Mouse (Mus musculus) neural tube, embryonic 11.5 days (tissue): ENCODE measurements around the gene Srp72. TPM values are rescaled to one million over a fixed set of nuclear protein-coding genes. Genes with fewer than 3 reads are reported as not detected.
"Not testable (repeated sequence)": the region's sequence is repeated elsewhere in the genome, so short reads cannot be mapped to it uniquely, and the experiment has no call there.

Source experiments
- ATAC-seq: fragments of 200-750 bp; cut with Nextera tagmentation; 2 replicates; pipeline ENCODE4 v1.8.0; 2017; ENCODE audit warnings: moderate number of reproducible peaks, mild to moderate bottlenecking, moderate TSS enrichment, moderate library complexity; ENCODE audit not compliant: insufficient read depth, low FRiP score, low TSS enrichment
- DNase-seq: peaks from one replicate; pipeline ENCODE4 v3.0.0-alpha.2; 2015; ENCODE audit warnings: low spot score
- H3K27ac ChIP-seq: fragments of 300-500 bp; sonication (generic); 2 replicates; pipeline ENCODE4 v1.5.1; 2014; ENCODE audit warnings: low read depth, mild to moderate bottlenecking, low read length
- H3K27me3 ChIP-seq: fragments of 300-500 bp; sonication (generic); 2 replicates; pipeline ENCODE4 v1.6.1; 2014; ENCODE audit warnings: mild to moderate bottlenecking, low read length, mixed read lengths; ENCODE audit not compliant: control insufficient read depth, insufficient read depth
- H3K36me3 ChIP-seq: fragments of 300-500 bp; sonication (generic); 2 replicates; pipeline ENCODE4 v1.6.1; 2014; ENCODE audit warnings: mild to moderate bottlenecking, low read length, moderate library complexity, mixed read lengths; ENCODE audit not compliant: control insufficient read depth, insufficient read depth
- H3K4me1 ChIP-seq: fragments of 300-500 bp; sonication (generic); 2 replicates; pipeline ENCODE4 v1.6.1; 2014; ENCODE audit warnings: low read length, mixed read lengths; ENCODE audit not compliant: control insufficient read depth, insufficient read depth
- H3K4me2 ChIP-seq: fragments of 300-500 bp; sonication (generic); 2 replicates; pipeline ENCODE4 v1.6.1; 2014; ENCODE audit warnings: low read depth, mild to moderate bottlenecking, moderate library complexity
- H3K4me3 ChIP-seq: fragments of 300-500 bp; sonication (generic); 2 replicates; pipeline ENCODE4 v1.5.1; 2014; ENCODE audit warnings: low read depth, low read length
- H3K9ac ChIP-seq: fragments of 300-500 bp; sonication (generic); 2 replicates; pipeline ENCODE4 v1.6.1; 2014; ENCODE audit warnings: mild to moderate bottlenecking, low read length
- H3K9me3 ChIP-seq: fragments of 300-500 bp; sonication (generic); 2 replicates; pipeline ENCODE4 v1.6.1; 2016; ENCODE audit warnings: low read length; ENCODE audit not compliant: control insufficient read depth
- WGBS: fragments of 180-500 bp; shearing (Covaris S2); extraction: QIAGEN DNeasy Blood & Tissue Kit; methylation state at CpG from one replicate; pipeline ENCODE4 v1.1.7; 2014; 5-methylcytosine and 5-hydroxymethylcytosine counted together
- polyA plus RNA-seq: library from polyadenylated mRNA; unstranded; fragments of >200 nt; fragmentation: Nextera tagmentation; extraction: Ambion mirVana; gene quantifications from 2 replicates; pipeline ENCODE4 v1.2.1, GENCODE M21; 2014

Gene Srp72
- polyA plus RNA-seq, 1 experiment from 2014 or later = 84.3 TPM

DNA sequence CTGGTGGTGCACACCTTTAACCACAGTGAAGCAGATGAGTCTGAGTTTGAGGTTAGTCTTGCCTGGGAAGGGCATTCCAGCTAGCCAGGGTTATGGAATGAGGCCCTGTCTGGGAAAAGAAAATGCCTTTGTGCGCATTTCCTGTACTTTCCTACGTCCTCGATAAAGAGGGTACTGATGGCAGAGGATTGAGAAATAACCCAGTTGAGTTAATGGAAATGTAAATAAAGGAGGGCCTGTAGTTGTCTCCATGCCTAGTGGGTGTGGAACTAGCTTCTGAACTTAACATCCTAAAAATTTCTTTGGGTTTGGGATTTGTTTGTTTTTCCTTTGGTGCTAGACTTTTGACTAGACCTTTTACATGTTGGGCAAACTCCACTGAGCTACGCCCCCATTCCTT lies 19.0 kb upstream of the Srp72 start:
- Histone ChIP-seq H3K9ac (no peak overlapping the region), H3K9me3 (no peaks in the 10 kb centered on the region), H3K27me3 (no peaks in the 10 kb centered on the region), H3K4me3 (no peak overlapping the region), H3K4me2 (no peak overlapping the region), H3K36me3 (peaks cover 10% of the 10 kb centered on the region), H3K27ac (no peak overlapping the region), H3K4me1 (no peaks in the 10 kb centered on the region; the same call in 1 of the 2 replicates)
- ATAC-seq (no peak), DNase-seq (no peak)
- 90% methylated on average over 4 of the region's 4 CpGs for WGBS

DNA sequence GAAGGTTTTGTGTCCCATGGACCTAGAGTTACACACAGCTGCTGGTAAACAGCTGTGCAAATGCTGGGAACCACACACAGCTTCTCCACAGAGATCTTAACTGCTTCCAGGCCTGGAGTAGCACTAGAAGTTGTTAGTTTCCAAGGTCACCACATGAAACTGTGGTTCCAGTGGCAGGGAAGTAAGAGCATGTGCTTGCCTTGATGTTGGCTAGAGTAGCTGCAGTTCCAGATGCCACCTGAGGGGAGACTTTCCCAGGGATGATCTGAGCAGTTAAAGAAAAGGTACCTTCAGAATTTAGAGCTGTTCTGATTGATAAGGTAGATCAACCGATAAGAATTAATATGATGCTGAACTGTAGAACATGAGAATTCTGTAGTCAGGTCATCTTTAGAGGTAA lies 16.5 kb upstream of the Srp72 start:
- Histone ChIP-seq H3K9ac (no peak overlapping the region), H3K4me2 (no peak overlapping the region), H3K4me1 (no peaks in the 10 kb centered on the region; the same call in 1 of the 2 replicates), H3K4me3 (no peak overlapping the region), H3K36me3 (peaks cover 12% of the 10 kb centered on the region), H3K27ac (no peak overlapping the region), H3K9me3 (no peaks in the 10 kb centered on the region), H3K27me3 (no peaks in the 10 kb centered on the region)
- DNase-seq (no peak), ATAC-seq (no peak)
- 100% methylated on average over 1 of the region's 1 CpGs for WGBS

GRCm38 (mm10) chr5:76959587-76959986 lies 14.9 kb upstream of the Srp72 start:
- Histone ChIP-seq H3K36me3 (peaks cover 12% of the 10 kb centered on the region), H3K4me3 (no peak overlapping the region), H3K4me1 (no peaks in the 10 kb centered on the region), H3K9ac (no peak overlapping the region), H3K27ac (no peak overlapping the region), H3K4me2 (no peak overlapping the region), H3K27me3 (no peaks in the 10 kb centered on the region), H3K9me3 (no peaks in the 10 kb centered on the region)
- no peak for DNase-seq
- WGBS = 89% methylated on average over 5 of the region's 5 CpGs
- ATAC-seq = no peak

GRCm38 (mm10) chr5:76962545-76962944 lies 11.9 kb upstream of the Srp72 start:
- Histone ChIP-seq H3K4me3 (no peak overlapping the region), H3K36me3 (peaks cover 17% of the 10 kb centered on the region), H3K4me2 (no peak overlapping the region), H3K27ac (no peak overlapping the region), H3K9me3 (no peaks in the 10 kb centered on the region), H3K27me3 (no peaks in the 10 kb centered on the region), H3K4me1 (no peaks in the 10 kb centered on the region), H3K9ac (no peak overlapping the region)
- no peak for DNase-seq
- 77% methylated on average over 11 of the region's 11 CpGs for WGBS
- ATAC-seq = no peak

GRCm38 (mm10) chr5:76964651-76965050 lies 9.8 kb upstream of the Srp72 start:
- Histone ChIP-seq H3K4me2 (no peak overlapping the region), H3K9me3 (no peaks in the 10 kb centered on the region), H3K9ac (no peak overlapping the region), H3K4me1 (no peaks in the 10 kb centered on the region), H3K36me3 (peaks cover 13% of the 10 kb centered on the region), H3K27me3 (no peaks in the 10 kb centered on the region), H3K4me3 (no peak overlapping the region), H3K27ac (no peak overlapping the region)
- no peak for ATAC-seq
- no peak for DNase-seq
- 94% methylated on average over 3 of the region's 3 CpGs for WGBS

DNA sequence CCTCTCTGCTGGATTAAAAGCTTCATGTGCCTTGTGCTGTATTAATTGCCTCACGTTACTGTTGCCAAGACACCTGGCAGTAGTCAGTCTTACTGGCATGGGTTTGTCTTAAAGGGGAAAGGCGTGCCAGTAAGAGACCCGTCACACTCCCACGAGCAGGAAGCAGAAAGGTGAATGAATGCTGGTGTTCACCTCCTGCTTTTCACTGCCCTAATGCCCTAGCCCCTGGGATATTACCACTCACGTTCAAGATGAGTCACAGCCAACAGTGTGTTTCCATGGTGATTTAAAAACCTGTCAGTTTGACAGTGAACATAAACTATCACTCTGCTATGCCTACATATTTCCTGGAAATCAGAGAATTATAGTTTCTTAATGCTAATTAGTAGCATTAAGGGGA lies 5.2 kb upstream of the Srp72 start:
- peaks cover 11% of the 10 kb centered on the region for H3K36me3 ChIP-seq
- ATAC-seq (no peak), DNase-seq (no peak)
- H3K4me1 ChIP-seq = 0 out of 2 replicates have a peak, but pooled peaks cover 4% of the 10 kb centered on the region
- no peaks in the 10 kb centered on the region for H3K9me3 ChIP-seq
- no peak overlapping the region for H3K4me2 ChIP-seq
- no peak overlapping the region for H3K27ac ChIP-seq
- H3K4me3 ChIP-seq = no peak overlapping the region
- H3K9ac ChIP-seq = no peak overlapping the region
- no peaks in the 10 kb centered on the region for H3K27me3 ChIP-seq
- WGBS = 89% methylated on average over 5 of the region's 5 CpGs

GRCm38 (mm10) chr5:76971115-76971514 lies 3.4 kb upstream of the Srp72 start:
- WGBS = 80% methylated on average over 1 of the region's 1 CpGs
- not testable (repeated sequence) for H3K4me2 ChIP-seq, H3K4me3 ChIP-seq, H3K27ac ChIP-seq, ATAC-seq, H3K36me3 ChIP-seq, H3K27me3 ChIP-seq, H3K9ac ChIP-seq, H3K9me3 ChIP-seq, DNase-seq, H3K4me1 ChIP-seq

DNA sequence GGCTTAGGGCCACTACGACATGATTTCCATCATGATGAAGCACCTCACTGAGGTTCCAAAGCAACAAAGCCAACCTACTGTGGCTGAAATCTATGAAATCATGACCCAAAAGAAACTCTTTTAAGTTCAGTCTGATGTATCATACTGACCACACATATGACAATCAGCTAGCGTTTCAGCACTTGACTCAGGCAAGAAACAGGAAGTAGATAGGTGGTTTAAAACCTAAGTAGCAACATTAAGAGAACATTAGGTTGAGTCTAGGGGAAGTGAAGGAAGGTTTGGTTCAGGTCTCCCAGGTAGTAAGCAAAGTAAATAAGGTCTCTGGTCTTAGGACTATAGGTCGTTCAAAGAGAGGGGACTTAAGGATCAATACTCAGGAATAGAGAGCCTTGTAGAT lies 995 bp upstream of the Srp72 start:
- H3K4me1 ChIP-seq = 0 out of 2 replicates have a peak, but pooled peaks cover 6% of the 10 kb centered on the region
- H3K4me3 ChIP-seq = no peak overlapping the region
- DNase-seq (no peak), ATAC-seq (no peak)
- H3K9me3 ChIP-seq = no peaks in the 10 kb centered on the region
- H3K4me2 ChIP-seq = peak overlapping the region; percentile 92
- H3K27ac ChIP-seq = no peak overlapping the region
- peaks cover 5% of the 10 kb centered on the region; the same call in 1 of the 2 replicates for H3K36me3 ChIP-seq
- WGBS = 68% methylated on average over 3 of the region's 3 CpGs
- H3K27me3 ChIP-seq = no peaks in the 10 kb centered on the region
- H3K9ac ChIP-seq = no peak overlapping the region

DNA sequence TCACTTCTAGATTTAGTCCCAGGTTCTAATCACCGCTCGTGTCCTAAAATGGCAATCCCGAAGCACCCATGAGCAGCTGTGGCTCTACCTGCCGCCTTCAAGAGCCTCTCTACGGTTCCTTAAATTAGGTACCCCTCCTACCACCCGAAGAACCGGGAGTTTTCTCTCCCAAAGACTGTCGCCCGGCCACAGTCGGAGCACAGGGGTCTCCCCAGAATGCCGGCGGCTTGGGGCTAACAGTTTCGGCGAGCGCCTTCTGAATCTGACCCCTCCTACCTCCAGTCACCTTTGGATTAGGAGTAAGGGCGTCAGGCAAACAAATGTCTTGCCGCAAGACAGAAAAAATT lies 303 bp upstream of the Srp72 start:
- H3K4me1 ChIP-seq = 0 out of 2 replicates have a peak, but pooled peaks cover 6% of the 10 kb centered on the region
- peak overlapping the region; percentile 91 for H3K4me3 ChIP-seq
- no peak overlapping the region for H3K27ac ChIP-seq
- no peak for DNase-seq
- peak overlapping the region; percentile 92 for H3K4me2 ChIP-seq
- no peaks in the 10 kb centered on the region for H3K27me3 ChIP-seq
- 3% methylated on average over 17 of the region's 17 CpGs for WGBS
- peak; percentile 8; the same call in 1 of the 2 replicates for ATAC-seq
- no peaks in the 10 kb centered on the region for H3K9me3 ChIP-seq
- H3K36me3 ChIP-seq = peaks cover 5% of the 10 kb centered on the region; the same call in 1 of the 2 replicates
- peak overlapping the region; percentile 86 for H3K9ac ChIP-seq
